Mouse (Mus musculus) heart, adult 9 months (tissue): ENCODE measurements at regions not wholly inside any gene's neighbourhood (a gene's known extent, or its start where the extent isn't known, plus 50 kb on each side); places are given as distances from the start of the nearest gene placed in this dataset.
A peak's percentile ranks its signal among the peaks of the same experiment; 100 is the strongest.

Experiments used
- DNase-seq, 2 experiments: peaks; one replicate each; pipeline ENCODE4 v3.0.0; 2022; ENCODE audit warnings: low spot score in 2 of 2

DNA sequence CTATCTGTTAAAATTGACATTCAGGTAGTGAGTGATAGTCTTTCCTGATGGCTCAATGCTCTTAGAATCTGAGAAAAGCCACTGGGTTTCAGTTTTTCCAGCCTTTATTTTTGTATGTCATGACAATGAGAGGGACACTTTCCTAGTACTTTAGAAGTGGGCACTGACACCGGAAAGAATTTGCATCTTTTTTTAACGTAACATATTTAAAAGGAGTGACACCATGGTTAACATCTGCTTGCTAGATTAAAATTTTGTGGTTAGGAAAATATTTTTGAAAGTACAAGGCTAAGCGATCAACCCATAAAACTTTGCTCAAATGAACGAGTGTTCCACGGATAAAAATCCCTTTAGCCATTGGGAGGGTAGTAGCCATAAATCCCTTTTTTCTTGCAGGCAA, 174.7 kb downstream of the 1700129C05Rik start:
- no peak for DNase-seq

DNA sequence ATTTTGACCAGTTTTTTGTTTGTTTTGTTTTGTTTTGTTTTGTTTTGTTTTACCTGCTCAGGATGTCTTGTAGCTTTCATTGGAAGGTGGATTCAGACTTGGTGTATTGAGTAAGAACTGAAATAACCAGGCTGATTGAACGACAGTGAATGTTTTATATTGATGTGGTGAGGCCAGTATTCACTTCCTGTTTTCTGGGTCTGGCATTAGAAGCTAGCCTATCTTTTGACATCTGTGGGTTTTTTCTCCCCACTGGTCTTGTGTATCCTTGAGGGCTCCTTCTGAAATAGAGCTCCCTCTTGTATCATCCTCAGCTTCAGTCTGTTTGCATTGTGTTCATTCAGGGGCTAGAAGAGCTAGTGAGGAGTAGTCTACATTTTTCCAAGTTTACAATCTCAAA, 175.5 kb downstream of the 1700129C05Rik start:
- no peak for DNase-seq

DNA sequence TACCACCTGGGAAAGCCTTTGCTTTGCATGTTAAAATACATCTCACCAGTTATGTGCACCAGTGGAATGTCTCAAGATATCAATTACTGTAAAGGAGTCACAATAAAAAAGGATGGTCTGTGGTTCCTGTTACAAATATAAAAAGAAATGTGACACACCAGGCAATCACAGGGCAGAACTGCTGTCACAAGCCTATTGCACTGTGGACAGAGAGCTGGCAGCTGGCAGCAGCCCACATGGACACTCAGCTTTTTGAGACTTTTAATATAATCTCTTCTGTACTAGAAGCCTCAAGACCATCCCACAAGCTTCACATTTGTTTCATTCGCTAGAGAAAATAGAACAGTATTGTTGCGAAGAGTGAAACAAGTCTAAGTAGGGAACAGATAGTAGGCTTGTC, 197.7 kb downstream of the 1700129C05Rik start:
- DNase-seq, result no peak

DNA sequence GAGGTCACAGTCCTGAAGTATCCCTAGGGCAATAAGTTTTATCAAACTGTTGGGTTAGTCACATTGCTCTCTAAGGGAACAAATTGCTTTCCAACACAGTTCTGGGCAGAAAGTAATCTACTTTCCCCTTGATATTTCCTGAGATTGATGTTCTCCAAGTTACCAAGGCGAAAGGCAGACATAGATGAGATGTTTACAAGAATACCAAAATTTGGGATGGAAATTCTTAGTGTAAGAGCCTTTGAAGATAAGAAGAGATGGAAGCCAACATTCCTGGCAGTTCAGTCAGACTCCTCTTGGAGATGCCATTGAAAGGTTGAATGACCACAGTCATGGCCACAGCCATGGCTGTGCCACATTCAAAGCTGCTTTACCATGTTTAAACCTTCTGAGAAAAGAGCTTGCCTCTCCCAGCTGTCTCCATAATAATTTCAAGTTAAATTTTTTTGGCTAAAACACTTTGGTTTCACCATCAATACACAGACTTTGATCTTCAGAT, 199.4 kb downstream of the 1700129C05Rik start:
- peak; percentile 12 to 31 for DNase-seq

DNA sequence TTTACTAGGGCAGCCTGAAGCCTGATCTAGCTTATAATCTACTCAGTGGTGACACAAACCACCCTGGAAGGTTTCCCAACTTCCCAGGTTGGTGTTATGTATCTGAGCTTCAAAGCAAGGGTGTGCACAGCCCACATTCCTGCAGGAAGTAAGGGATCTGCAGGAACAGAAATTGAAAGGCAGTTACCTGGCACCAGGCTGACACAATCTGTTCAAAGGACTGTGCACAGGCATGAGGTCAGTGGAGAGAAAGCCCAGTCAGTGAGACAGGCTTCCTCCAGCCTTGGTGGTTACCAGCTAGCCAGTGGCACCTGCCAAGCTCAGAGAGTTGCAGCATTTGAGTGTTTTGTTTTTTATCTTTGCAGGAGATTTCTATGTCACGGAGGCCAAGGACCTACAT, 203.6 kb downstream of the 1700129C05Rik start:
- DNase-seq, result no peak

DNA sequence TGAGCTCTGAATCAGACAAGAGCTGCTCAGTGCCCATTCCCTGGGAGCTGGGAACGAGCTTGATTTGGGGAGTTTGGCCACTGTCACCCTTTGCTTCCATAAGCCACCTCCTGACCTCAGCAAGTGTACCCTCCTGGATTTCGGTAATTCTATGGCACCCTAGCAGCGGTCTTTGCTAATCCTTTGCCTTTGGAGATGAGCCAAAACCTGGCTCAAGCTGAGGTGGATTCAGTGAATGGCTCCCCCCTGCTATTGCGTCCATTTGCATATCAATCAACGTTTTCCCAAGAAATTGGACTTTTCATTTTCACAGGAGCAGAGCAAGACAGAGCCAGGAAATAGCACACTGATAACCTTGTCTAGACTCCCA, 204.1 kb downstream of the 1700129C05Rik start:
- no peak for DNase-seq

DNA sequence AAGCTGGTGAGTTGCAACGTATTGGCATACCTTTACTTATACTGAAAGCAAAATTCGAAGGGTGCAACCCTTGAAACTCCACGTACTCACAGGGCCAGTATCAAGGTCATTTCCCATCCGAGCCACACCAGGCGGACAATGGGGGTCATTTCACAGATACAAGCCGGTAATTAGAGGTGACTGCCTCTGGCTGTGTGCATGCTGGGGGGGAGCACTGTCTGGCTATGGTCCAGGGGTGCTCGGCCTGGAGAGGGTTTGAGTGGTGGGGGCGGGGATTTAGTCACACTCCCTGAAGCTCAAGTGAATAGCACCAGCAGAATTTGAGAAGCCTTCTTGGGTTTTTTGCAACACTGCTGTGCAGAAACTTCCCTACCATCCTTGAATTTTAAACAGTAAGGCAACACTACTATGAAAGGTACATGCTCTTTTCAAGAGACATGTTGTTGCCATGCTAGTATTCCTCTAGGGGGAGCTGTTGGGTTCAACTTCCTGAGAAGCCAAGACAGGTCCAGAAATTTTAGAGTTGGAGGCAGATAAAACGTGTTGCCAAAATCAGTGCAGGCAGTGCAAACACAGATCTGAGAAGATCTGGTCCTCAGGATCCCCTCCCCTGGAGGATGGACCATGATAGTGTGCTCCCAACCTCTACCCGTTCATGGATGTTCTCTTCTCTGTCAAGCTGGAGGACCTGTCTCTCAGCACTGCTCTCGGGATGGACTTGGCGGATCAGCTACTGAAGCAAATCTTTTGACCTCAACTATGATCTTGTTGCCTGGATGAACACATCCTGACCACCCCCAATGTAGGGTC, 204.7 kb downstream of the 1700129C05Rik start:
- DNase-seq, result no peak

DNA sequence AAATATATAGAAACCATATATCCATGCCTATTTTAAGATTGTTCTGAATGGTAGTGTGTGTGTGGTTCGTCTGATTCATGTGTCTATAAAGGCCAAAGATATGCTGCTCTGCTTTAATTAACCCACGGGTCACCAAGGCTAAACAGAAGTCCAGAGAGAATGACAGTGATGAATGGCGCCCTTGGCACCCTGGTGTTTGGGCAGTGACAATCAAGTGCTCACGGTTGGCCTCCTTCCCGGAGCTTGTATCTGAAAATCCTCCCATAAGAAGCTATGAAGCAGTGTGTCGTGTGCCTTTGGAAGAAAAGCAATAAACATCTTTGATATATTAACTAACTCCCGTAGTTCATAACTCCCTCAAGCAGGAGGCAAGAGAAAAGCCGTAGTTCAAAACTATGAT, 205.4 kb downstream of the 1700129C05Rik start:
- peak in 1 of 2 experiments; percentile 12 for DNase-seq

DNA sequence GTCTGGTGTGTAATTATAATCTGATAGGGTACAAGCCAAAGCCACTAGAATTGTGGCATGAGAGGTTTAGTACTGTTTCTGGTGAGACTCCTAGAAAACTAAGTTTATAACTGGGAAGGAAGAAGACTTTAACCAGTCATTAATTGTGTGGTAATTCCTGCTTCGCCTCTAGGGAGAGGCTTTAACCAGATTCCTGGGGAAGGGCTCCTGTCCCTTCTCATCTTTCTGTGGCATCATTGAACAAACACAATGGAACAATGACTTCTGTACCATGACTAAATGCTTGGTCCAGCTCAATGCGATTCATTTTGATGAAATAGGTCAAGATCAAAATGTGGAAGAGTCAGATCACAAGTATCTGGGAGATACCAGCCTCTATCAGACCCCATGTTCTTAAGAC, 206.6 kb downstream of the 1700129C05Rik start:
- DNase-seq, result no peak

DNA sequence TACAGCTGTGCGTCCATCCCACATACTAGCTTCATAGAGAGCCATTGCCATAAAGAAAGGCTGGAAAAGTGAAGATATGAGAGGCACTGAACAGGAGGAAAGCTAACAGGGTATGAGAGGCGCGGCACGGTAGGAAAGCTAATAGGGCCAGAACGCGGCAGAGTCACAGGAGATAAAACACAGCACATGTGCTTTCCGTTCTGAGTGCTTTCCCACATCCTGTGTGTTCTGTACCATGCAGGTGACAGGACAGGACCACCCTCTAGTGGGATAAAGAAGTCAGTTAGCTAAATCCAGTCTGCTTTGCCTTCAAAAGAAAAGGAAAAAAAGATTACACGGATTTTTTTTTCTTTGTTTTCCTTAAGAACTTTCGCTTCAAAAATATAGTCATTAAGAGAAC, 224.8 kb downstream of the 1700129C05Rik start:
- no peak for DNase-seq

DNA sequence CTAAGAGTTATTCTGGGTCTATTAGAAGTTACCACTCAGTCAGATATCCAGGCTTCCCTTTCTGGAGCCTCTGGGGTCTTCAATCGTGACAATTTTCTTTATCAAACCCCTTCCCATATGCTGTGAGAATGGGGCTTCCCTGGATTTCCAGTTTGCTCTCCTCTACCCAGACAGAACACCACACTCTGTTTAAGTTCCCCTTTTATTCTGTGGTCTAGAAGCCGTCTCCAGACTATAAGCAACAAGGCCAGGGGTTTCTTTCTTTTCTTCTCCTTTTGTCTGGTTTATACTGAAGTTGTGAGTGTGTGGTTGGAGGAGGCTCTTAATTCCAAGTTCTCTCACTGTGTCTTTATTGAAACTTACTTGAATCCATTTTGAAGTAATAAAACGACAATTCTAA, 225.5 kb downstream of the 1700129C05Rik start:
- DNase-seq, result no peak

DNA sequence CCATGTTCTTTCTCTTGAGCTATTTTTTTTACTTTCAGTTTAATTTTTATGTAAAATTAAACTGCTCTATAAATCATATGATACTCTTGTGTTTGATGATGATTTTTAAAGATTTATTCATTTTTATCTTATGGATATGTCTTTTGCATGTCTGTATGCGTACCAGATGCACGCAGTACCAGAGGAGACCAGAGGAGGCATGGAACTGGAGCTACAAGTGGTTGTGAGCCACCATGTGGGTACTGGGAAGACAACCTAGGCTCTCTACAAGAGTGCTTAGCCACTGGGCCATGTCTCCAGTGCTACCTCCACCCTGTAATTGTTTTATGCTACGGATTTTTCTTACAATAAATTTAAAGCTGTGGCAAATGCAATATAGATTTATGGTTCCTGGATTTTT, 227.8 kb downstream of the 1700129C05Rik start:
- no peak for DNase-seq

DNA sequence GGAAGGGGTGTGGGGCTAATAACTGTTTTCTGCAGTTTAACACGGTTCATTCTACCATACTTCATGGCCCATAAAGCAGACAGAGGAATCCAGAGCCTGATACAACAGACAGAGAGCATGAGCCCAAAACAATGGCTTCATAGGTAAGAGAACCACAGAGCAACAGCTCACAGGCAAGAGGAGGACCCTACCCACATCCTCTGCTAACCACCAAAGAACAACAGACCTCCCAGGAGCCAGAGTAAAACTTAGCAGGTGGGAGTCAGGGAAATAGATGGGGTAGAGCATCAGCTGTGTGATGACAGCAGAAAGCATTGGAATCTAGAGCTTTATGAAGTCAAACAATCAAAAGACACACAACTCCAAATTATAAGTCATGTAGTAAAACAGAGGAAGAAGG, 231.8 kb downstream of the 1700129C05Rik start:
- DNase-seq, result no peak

DNA sequence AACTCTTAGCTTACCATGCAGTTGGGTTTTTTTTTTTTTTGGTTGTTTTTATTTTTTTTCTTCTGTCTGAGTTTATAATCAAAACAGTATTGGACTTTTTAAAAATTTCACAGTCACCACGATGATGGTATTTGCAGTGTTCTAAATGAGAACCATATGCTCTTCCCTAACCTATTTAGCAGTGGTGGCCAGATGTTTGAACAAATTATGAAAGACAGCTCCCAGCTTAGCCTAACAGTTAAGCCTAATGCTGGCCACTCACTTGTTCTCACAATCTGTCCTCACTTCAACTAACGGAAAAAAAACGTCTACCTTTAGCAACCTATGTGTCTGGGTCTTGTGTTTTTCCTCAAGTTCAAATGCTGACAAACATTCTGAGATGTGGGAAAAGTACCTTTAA, 234.8 kb downstream of the 1700129C05Rik start:
- DNase-seq, result no peak

DNA sequence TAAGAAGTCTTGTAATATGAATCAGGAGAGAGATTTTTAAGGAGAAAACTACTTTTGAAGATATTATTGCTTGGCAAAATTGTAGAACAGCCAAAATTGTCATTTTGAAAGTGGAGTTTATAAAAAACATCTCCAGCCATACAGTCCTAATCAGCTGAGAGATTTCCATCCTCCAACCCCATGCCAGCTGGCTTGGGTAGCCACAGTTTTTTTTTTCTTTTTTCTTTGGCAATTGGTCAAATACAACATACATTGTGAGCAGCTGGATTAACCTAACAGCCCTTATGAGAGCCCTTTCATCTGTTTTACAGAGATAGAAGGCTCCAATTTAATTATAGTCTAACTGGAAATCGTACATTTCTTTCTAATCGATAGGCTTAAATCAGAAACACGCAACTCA, 235.3 kb downstream of the 1700129C05Rik start:
- DNase-seq, result no peak

DNA sequence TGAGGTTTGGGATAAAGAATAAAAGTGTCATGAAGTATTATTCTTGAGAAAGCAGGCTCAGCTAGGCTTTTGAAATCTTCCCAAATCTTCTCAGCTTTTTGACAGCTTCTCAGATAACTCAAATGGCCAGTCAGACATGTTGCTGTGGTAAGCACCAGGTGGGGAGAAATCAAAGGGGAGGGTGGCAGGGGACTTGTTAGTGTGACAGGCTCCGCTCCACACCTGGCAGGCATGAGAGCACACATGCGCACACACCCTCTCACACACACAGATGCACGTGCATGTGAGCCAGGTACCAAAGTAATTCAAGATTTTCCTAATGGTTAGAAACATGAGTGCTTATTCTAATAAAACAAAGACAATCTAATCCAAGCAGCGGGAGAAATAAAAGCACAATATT, 236.1 kb downstream of the 1700129C05Rik start:
- no peak for DNase-seq

DNA sequence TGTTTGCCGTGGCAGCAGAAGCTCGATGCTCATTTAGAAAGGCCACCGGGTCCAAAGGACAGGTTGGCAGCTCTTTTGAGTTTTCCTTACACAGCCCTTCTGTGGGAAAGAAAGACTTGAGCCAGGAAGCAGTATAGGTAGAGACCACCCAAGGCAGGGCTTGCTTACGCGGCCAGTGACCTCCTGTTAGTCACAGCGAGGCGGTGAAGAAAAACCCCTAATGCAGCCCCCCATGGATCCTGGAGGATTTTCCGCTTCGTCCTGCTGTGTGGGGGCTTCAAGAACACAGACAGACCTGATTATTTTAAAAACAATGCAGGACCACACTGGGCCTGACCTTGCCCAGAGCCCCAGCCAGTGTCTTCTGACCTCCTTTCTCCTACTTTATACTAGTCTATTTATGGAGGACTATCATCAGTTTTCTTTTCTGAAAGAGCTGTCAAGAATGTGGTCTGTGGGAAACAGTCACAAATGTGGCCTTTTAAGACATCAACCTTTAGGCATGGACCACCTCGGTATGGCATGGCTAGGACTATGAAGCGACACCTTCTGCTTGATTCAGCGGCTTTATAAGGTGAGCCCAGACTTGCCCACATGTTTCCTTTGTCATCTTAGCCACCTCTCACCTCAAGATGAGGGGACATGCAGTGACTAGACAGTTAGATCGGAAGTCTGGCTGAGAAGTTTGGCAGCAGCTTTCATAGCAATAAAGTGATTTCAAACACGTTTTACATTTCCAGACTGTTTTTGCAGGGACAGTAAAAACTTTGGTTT, 274.3 kb downstream of the 1700129C05Rik start:
- DNase-seq, result no peak

DNA sequence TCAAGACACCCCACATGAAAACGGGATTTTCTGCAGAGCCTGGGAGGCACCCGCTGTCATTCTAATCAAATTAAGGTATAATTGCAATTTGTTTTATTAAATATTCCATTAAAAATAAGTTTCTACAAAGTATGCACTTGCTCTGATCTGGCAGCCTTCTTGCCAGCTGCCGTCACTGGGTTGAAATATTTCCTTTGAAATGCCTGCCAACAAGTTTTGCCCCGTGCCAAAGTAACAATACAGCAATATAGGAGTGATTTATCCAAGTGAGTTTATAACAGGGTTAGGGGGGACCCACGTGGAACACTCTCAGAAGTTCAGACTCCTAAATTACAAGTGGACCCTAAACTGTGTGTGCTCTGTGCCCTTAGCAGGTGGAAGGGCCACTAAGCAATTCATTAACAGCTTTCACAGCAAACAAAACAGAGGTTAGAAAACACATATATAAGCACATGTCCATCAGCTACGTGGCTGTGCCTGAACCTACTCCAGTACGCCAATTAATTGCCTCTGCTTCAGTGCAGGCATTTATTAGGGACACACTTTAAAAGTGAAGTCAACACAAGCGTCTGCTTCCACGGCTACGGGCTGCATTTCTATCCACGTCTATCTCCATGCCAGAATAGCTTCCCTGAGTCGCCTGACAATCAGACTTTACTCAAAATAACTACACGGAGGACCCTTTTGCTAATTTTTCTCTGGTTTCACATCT, 275.1 kb downstream of the 1700129C05Rik start:
- DNase-seq, result no peak

DNA sequence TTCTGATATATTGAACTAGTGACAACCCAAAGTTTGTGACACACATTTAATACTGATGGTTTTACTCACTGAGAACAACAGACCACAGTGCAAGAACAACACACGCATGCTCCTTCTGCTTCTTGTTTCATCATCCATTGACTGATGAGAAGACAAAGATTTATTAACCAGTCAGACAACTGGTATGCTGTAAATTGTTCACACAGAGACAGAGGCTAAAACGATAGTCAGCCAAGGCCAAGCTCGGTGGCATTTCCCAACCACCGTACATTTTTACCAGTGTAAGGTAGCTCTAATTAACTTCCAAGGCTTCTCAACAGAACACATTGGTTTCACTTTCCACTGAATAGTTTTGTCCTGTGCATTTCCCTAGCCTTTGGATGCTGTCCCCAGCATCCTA, 287.8 kb downstream of the 1700129C05Rik start:
- no peak for DNase-seq

DNA sequence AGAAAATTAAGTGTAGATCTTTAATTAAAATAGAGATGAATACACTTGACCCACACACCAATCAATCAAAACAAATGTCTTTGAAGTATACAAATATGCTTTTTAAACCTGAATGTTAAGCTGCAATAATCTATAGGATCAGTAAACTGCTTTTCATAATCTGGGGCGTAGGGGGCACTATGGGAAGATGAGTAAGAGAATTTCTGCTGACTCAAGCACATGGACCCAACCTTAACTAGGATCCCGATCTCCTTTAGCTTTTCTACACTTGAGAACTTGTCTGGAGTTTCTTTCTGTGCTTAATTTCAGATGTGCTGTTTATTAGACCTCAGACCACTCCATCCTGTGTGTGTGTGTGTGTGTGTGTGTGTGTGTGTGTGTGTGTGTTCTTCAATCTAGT, 298.1 kb downstream of the 1700129C05Rik start:
- no peak for DNase-seq

DNA sequence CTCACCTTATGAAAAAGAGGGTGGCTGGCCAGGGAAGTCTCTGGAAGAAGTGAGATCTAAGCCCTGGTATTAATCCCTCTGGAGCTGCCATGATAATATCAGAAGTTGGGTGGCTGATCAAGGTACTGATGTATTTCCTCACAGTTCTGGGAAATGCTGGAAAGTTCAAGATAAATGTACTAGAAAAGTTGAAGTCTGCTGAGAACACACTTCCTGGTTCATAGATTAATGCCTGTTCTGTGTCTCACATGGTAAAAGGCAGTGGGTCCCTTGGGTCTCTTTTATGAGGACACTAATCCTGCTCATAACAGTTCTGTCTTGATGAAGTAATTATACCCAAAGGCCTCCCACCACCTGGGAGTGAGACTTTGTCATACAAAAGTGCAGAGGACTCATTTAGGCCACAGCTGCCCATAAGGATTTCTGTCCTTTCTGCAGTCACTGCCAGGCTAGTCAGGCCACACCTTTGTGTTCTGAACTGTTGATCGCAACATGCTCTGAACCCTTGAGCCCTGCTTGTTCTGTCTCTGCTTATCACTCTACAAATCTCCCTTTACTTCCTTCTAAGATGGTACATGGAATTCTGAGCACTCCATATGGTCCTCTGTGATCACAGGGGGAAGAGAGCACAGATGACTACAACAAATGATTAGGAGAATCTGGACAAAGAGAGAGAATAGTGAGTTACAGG, 300.4 kb downstream of the 1700129C05Rik start:
- no peak for DNase-seq

DNA sequence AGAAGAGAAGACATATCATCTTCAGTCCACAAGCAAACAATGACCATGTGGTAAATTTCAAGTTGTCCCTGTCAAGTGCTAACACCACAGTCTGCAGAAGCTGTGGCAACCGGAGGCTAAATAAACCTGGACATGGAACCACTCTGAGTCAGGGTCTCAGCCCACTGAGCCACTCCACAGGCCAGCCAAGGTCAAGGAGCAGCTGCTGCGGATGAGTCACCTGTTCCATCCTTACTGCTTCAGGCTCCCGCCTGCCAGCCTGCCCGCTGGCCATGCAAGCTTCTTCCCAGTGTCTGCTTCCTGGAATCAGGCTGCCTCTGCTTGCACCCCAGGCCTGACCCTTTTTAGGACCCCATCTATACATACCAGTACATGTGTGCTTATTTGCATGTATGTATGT, 319.8 kb downstream of the 1700129C05Rik start:
- DNase-seq, result no peak
